Mouse (Mus musculus): Measurements from ENCODE around the gene Slc39a11. TPM values are rescaled to one million over a fixed set of nuclear protein-coding genes. Genes with fewer than 3 reads are reported as not detected.

Gene Slc39a11
- polyA plus RNA-seq, 1 experiment from 2014 or later: 21.4 TPM

DNA sequence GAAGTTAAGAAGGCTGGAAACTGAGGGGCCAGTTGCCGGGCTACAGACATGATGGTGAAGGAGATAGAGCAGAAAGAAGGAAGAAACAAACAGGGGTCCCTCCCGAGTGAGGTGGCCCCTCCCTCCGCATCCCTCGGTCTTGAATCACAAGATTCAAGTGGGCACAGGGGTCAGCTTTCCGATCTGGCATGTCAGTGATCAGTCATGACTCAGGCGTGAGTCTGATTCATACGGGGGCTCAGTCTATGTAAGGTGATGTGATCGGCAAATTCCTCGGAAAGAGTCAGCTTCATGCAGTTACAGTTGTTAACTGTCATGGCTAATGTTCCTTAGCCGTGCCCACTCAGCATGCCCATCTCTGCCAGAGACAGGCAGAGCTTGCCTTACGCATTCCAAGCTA is 115.5 kb downstream of the Slc39a11 start:
- Histone ChIP-seq H3K27ac (no peak overlapping the region), H3K4me2 (replicated peaks) (no peak overlapping the region), H3K9ac (no peak overlapping the region), H3K27me3 (no peaks in the 10 kb centered on the region), H3K4me1 (peaks cover 11% of the 10 kb centered on the region; the same call in 1 of the 2 replicates), H3K9me3 (no peaks in the 10 kb centered on the region), H3K4me3 (no peak overlapping the region), H3K36me3 (no peaks in the 10 kb centered on the region)
- 74% methylated on average over 11 of the region's 11 CpGs for WGBS
- no peak for ATAC-seq (ENCODE audit: insufficient number of reproducible peaks, insufficient read depth, low FRiP score, low TSS enrichment)

DNA sequence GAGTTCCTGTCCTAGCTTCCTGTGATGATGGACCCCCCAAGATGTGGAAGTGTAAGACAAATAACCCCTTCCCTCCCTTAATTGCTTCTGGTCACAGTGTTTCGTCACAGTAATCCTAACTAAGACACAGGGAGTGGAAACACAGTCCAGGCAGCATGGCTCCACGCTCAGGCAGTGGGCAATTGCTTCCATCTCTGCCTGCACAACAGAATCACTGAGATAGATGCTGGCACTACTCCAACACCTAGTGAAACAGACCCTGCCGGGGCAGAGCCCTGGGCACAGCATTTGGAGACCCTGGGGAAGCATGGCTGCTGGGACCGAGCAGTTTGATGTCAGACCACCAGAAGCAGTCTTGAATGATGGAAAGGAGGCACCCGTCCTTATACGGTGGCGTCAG is 115.9 kb downstream of the Slc39a11 start:
- H3K27ac ChIP-seq: no peak overlapping the region
- no peak overlapping the region for H3K4me2 ChIP-seq (replicated peaks)
- peaks cover 11% of the 10 kb centered on the region; the same call in 1 of the 2 replicates for H3K4me1 ChIP-seq
- H3K27me3 ChIP-seq: no peaks in the 10 kb centered on the region
- H3K4me3 ChIP-seq: no peak overlapping the region
- no peaks in the 10 kb centered on the region for H3K36me3 ChIP-seq
- no peaks in the 10 kb centered on the region for H3K9me3 ChIP-seq
- peak; percentile 22; the same call in 1 of the 2 replicates for ATAC-seq (ENCODE audit: insufficient number of reproducible peaks, insufficient read depth, low FRiP score, low TSS enrichment)
- WGBS: 47% methylated on average over 7 of the region's 7 CpGs
- H3K9ac ChIP-seq: no peak overlapping the region

DNA sequence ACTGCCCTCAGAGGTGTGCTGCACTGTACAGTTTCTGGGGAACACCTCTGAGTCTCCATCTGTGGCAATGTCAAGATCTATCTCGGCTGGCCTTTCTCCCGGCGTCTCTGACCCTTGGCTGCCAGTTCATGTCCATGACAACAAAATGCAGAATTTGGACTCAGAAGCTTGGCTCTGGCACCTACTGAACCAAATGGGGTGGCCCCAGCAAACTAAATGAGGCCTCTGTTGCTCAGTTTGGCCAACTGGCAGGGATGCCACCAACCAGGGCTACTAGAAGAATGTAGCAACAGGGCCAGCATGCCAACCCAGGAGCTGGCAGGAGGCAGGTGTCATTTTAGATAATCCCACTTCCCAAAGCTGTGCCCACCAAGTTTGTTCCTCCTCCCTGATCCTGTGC is 121.5 kb downstream of the Slc39a11 start:
- WGBS: 95% methylated on average over 3 of the region's 3 CpGs
- ATAC-seq (ENCODE audit: insufficient number of reproducible peaks, insufficient read depth, low FRiP score, low TSS enrichment): no peak
- Histone ChIP-seq H3K4me3 (no peak overlapping the region), H3K27ac (no peak overlapping the region), H3K36me3 (no peaks in the 10 kb centered on the region), H3K27me3 (no peaks in the 10 kb centered on the region), H3K9ac (no peak overlapping the region), H3K4me1 (no peaks in the 10 kb centered on the region), H3K9me3 (no peaks in the 10 kb centered on the region), H3K4me2 (replicated peaks) (no peak overlapping the region)

DNA sequence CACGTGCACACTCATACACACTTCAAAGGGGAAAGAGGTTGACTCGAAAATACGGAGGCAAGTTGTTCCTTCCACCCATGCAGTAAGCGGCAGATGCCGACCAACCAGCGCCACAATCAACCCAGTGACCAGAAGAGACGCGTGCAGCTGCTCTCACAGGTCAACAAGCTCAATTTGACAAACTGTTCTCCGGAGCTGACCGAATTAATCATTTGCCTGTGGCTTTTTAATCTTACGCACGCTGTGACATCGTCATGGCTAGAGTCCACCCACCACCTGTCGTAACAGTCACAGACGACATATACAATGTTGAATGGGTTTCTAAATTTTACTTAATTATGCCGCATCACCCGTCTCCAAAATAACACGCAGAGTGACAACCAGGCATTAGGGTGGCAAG is 124.1 kb downstream of the Slc39a11 start:
- H3K4me3 ChIP-seq: no peak overlapping the region
- H3K4me1 ChIP-seq: no peaks in the 10 kb centered on the region
- H3K9ac ChIP-seq: no peak overlapping the region
- H3K27ac ChIP-seq: no peak overlapping the region
- no peaks in the 10 kb centered on the region for H3K27me3 ChIP-seq
- no peaks in the 10 kb centered on the region for H3K9me3 ChIP-seq
- WGBS: 88% methylated on average over 18 of the region's 18 CpGs
- no peaks in the 10 kb centered on the region for H3K36me3 ChIP-seq
- no peak for ATAC-seq (ENCODE audit: insufficient number of reproducible peaks, insufficient read depth, low FRiP score, low TSS enrichment)
- H3K4me2 ChIP-seq (replicated peaks): no peak overlapping the region

DNA sequence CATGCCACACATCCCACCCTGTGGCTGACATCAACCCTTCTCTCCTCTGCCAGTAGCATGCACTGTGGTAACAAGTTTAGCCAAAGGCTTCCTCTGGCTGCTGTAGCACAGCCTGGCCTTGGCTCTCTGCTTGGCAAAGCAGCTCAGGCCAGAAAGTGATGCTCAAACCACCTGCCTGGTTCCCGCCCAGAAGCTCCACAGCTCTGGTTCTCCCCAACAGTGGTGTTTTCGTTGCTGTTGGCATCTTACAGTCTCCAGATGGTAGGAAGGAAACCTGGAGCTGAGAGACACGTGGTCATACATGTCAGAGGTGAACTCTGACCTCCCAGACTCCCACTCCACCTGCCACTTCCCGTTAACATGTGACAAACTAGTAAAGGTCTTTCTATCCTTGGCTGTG is 127.2 kb downstream of the Slc39a11 start:
- H3K27ac ChIP-seq: no peak overlapping the region
- no peak overlapping the region for H3K4me3 ChIP-seq
- WGBS: 70% methylated on average over 4 of the region's 4 CpGs
- H3K4me1 ChIP-seq: peaks cover 4% of the 10 kb centered on the region; the same call in 1 of the 2 replicates
- H3K36me3 ChIP-seq: no peaks in the 10 kb centered on the region
- H3K4me2 ChIP-seq (replicated peaks): no peak overlapping the region
- no peaks in the 10 kb centered on the region for H3K27me3 ChIP-seq
- H3K9ac ChIP-seq: no peak overlapping the region
- no peak for ATAC-seq (ENCODE audit: insufficient number of reproducible peaks, insufficient read depth, low FRiP score, low TSS enrichment)
- no peaks in the 10 kb centered on the region for H3K9me3 ChIP-seq

DNA sequence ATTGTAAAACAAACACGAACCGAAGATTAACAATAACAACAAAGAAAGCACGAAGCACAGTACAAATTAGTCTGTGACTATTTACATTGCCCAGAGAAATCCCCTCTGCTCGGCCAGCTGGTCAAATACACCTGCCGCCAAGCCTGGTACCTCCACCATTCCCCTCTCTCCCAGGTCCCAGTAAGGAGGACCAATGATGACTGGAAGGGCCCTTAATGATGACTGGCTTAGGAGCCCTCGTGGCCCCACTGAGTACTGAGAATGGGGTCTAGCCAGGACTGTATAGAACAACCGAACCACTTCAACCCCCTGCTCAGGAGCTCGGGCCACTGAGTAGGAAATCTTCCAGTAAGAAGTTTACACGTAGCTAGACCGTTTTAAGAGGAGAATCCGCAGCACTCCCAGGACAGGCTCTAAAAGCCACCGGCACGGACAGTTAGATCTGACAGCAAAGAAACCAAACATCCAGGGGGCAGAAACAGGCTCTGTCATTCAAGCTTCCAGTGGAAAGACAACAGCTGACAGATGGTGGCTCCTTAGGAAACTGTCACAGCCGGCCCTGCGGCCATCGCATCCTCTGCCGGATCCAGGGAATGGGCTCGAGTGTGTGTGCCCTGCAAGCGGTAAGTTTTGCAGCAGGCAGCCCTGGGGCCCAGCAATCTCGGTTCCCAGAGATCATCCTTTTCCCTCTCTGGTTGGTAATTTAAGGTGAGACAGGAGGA is 128.2 kb downstream of the Slc39a11 start:
- peaks cover 4% of the 10 kb centered on the region; the same call in 1 of the 2 replicates for H3K4me1 ChIP-seq
- no peaks in the 10 kb centered on the region for H3K27me3 ChIP-seq
- no peak overlapping the region for H3K27ac ChIP-seq
- no peaks in the 10 kb centered on the region for H3K36me3 ChIP-seq
- H3K9ac ChIP-seq: no peak overlapping the region
- WGBS: 75% methylated on average over 20 of the region's 20 CpGs
- H3K9me3 ChIP-seq: no peaks in the 10 kb centered on the region
- no peak overlapping the region for H3K4me2 ChIP-seq (replicated peaks)
- no peak overlapping the region for H3K4me3 ChIP-seq
- 0 out of 2 replicates have a peak, but pooled peaks have one; percentile 56 for ATAC-seq (ENCODE audit: insufficient number of reproducible peaks, insufficient read depth, low FRiP score, low TSS enrichment)

DNA sequence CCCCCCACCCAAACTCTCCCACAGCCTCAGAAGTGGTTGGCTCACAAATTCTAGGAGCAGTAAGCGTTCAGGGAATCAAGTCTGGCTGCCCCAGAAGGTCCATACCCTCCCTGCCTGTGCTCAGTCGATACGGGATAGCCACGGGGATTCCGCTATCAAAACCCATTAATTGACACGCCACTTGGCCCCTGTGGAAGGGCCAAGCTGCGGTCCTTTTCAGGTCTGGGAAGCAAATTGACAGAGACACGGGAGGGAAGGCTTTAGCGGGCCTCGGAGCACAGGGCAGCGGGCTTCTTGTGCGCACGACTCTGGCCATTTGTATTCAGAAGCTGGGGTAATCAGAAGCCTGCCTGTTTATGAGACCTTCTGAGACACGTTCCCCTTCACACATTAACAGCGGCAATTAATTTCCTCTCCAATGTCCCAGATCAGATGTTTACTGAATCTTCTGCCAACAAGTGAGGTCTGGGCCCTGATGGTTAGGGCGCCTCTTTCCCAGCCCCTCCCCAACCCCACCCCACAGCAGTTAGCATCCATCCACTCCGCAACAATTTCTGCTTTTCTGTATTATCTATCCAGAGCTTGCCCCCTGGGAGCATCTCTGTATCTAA is 128.9 kb downstream of the Slc39a11 start:
- Histone ChIP-seq H3K4me2 (replicated peaks) (no peak overlapping the region), H3K9ac (no peak overlapping the region), H3K9me3 (no peaks in the 10 kb centered on the region), H3K36me3 (no peaks in the 10 kb centered on the region), H3K4me1 (peaks cover 4% of the 10 kb centered on the region; the same call in 1 of the 2 replicates), H3K27ac (no peak overlapping the region), H3K27me3 (no peaks in the 10 kb centered on the region), H3K4me3 (no peak overlapping the region)
- 68% methylated on average over 17 of the region's 17 CpGs for WGBS
- no peak for ATAC-seq (ENCODE audit: insufficient number of reproducible peaks, insufficient read depth, low FRiP score, low TSS enrichment)

DNA sequence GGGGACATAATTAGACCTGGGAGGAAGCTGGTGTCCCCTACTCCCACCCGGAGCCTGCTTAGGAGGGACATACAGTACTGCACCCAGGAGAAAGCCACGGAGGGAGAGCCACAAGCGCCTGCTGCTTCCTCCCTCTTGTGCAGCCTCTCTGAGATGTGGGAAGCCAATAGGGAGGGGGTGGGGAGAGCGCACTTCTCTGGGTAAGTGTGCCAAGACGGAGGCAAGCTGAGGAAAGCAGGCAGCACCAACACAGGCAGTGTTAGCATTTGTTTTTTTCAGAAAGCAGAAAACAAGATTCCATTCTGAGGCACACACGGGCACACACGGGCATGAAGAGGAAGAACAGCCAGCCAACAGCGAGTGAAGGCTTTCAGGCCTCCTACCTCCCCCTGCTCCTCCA is 129.5 kb downstream of the Slc39a11 start:
- H3K36me3 ChIP-seq: no peaks in the 10 kb centered on the region
- peaks cover 4% of the 10 kb centered on the region; the same call in 1 of the 2 replicates for H3K4me1 ChIP-seq
- no peak overlapping the region for H3K4me3 ChIP-seq
- WGBS: 73% methylated on average over 8 of the region's 8 CpGs
- no peak overlapping the region for H3K4me2 ChIP-seq (replicated peaks)
- no peaks in the 10 kb centered on the region for H3K9me3 ChIP-seq
- H3K27me3 ChIP-seq: no peaks in the 10 kb centered on the region
- H3K27ac ChIP-seq: no peak overlapping the region
- no peak for ATAC-seq (ENCODE audit: insufficient number of reproducible peaks, insufficient read depth, low FRiP score, low TSS enrichment)
- no peak overlapping the region for H3K9ac ChIP-seq

DNA sequence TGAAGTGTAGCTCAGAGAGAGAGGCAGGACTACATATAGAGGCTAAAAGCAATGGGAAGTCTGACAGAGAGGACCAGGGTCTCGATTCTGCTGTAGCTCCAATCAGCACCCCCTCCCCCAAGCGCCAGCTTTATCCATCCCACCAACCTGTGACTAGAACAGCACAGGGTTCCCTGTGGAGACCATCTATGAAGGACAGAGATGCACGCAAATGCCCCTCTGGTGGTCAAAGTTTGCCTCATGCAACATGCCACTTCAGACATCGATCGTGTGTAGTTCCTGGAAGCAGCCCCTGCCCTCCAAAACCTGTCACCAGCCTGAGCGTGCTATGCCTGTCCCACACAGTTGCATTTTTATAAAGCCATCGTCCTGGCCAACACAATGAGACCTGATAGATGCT is 129.9 kb downstream of the Slc39a11 start:
- Histone ChIP-seq H3K27ac (no peak overlapping the region), H3K4me2 (replicated peaks) (no peak overlapping the region), H3K4me3 (no peak overlapping the region), H3K9ac (no peak overlapping the region), H3K4me1 (peaks cover 4% of the 10 kb centered on the region; the same call in 1 of the 2 replicates), H3K36me3 (no peaks in the 10 kb centered on the region), H3K9me3 (no peaks in the 10 kb centered on the region), H3K27me3 (no peaks in the 10 kb centered on the region)
- ATAC-seq (ENCODE audit: insufficient number of reproducible peaks, insufficient read depth, low FRiP score, low TSS enrichment): no peak
- WGBS: 80% methylated on average over 7 of the region's 7 CpGs

DNA sequence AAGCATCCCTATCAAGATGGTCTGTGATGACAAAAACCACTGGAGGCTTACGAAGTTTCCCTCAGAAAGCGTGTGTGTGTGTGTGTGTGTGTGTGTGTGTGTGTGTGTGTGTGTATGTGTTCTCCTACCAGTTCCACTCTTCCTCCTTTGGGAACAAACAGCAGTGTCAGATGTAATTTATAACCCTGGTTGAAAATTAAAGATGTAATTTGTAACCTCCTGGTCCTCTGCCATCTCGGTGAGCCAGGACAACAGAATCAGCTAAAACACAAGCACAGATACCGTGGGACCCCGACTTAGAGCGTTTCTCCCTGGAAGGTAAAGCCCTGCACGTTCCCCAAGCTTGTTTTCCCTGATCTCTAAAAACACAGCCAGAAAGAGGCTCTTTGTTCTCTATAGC is 131.7 kb downstream of the Slc39a11 start:
- Histone ChIP-seq H3K4me3 (no peak overlapping the region), H3K27me3 (no peaks in the 10 kb centered on the region), H3K9ac (no peak overlapping the region), H3K27ac (no peak overlapping the region), H3K36me3 (no peaks in the 10 kb centered on the region), H3K4me1 (peaks cover 4% of the 10 kb centered on the region; the same call in 1 of the 2 replicates), H3K4me2 (replicated peaks) (no peak overlapping the region), H3K9me3 (no peaks in the 10 kb centered on the region)
- 67% methylated on average over 7 of the region's 7 CpGs for WGBS
- no peak for ATAC-seq (ENCODE audit: insufficient number of reproducible peaks, insufficient read depth, low FRiP score, low TSS enrichment)

DNA sequence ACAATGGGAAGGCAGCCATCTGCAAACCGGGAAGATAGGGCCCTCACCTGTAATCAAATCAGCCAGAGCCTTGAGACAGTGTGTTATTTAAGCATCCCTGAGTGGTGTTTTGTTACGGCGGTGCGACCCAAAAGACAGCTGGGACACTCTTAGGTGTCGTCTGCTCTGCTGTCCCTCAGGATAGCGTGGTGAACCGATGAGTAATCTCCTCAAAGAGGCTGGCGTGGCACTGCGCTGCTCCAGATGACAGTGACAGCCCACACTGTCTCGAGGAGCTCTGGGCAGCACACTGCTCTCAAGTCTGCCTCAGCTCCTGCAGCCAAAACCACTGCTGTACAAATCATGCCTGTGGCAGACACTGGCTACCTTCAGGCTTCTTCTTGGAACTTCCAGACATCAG is 133.7 kb downstream of the Slc39a11 start:
- Histone ChIP-seq H3K4me1 (peaks cover 4% of the 10 kb centered on the region; the same call in 1 of the 2 replicates), H3K27ac (no peak overlapping the region), H3K27me3 (no peaks in the 10 kb centered on the region), H3K4me3 (no peak overlapping the region), H3K9me3 (no peaks in the 10 kb centered on the region), H3K36me3 (no peaks in the 10 kb centered on the region), H3K9ac (no peak overlapping the region), H3K4me2 (replicated peaks) (no peak overlapping the region)
- no peak for ATAC-seq (ENCODE audit: insufficient number of reproducible peaks, insufficient read depth, low FRiP score, low TSS enrichment)
- WGBS: 66% methylated on average over 10 of the region's 10 CpGs

DNA sequence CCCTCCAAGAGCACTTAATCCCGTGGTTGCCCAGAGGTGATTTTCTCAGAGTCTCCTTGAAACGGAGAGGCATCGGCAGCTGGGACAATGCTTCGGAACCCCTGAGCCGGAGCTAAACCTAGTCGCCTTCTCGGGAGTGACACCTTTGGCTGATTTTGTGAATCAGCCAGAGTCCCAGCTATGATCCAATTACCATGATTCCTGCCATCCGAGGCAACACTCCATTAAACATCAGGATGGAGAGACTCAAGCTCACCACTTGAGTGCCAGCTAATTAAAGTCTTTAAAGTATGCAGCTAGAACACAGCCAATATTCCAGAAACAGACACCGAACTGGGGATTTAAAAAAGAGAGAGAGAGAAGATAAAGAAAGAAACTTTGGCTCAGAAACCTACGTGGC is 136.9 kb downstream of the Slc39a11 start:
- H3K36me3 ChIP-seq: no peaks in the 10 kb centered on the region
- H3K4me3 ChIP-seq: no peak overlapping the region
- H3K9ac ChIP-seq: no peak overlapping the region
- H3K27me3 ChIP-seq: no peaks in the 10 kb centered on the region
- peaks cover 6% of the 10 kb centered on the region; the same call in 1 of the 2 replicates for H3K4me1 ChIP-seq
- H3K9me3 ChIP-seq: no peaks in the 10 kb centered on the region
- 78% methylated on average over 10 of the region's 10 CpGs for WGBS
- H3K4me2 ChIP-seq (replicated peaks): no peak overlapping the region
- no peak overlapping the region for H3K27ac ChIP-seq
- no peak for ATAC-seq (ENCODE audit: insufficient number of reproducible peaks, insufficient read depth, low FRiP score, low TSS enrichment)

Data from embryonic facial prominence, embryonic 12.5 days (tissue).